Mouse (Mus musculus) adrenal gland, postnatal 36 days (tissue): ENCODE measurements at regions not wholly inside any gene's neighbourhood (a gene's known extent, or its start where the extent isn't known, plus 50 kb on each side); places are given as distances from the start of the nearest gene placed in this dataset.
A peak's percentile ranks its signal among the peaks of the same experiment; 100 is the strongest.

Source experiments
- DNase-seq, 2 experiments: peaks; one replicate each; pipeline ENCODE4 v3.0.0; 2021; ENCODE audit warnings: mixed read lengths in 1 of 2

DNA sequence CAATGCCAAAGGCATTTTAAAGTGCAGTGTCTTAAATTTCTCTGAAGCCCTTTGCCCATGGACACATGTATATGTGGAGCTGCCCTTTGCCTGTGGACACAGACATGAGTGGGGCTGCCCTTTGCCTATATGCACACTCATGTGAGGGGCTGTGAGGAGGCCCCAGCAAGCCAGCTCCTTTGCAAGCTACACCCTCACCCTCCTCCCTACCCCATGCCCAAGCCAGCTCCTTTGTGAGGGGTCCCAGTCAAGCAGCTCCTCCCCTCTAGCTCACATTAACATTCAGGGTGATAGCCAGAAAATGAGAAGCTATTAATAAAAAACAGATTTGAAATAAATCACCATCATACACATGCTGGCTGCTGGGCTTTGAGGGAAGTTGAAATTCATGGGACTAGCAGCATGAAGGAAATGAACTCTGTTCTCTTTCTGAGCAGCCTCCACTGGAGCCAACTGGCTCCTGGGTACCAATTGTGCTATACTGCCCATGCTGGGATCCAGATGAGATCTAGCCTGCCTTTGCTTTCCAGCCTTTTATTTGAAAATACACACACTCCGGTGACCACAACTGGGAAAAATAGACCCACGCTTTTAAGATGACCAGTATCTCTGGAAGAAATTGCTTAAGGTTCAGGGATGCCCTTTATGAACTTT is 151.4 kb downstream of the Abcc12 start:
- DNase-seq, result no peak

DNA sequence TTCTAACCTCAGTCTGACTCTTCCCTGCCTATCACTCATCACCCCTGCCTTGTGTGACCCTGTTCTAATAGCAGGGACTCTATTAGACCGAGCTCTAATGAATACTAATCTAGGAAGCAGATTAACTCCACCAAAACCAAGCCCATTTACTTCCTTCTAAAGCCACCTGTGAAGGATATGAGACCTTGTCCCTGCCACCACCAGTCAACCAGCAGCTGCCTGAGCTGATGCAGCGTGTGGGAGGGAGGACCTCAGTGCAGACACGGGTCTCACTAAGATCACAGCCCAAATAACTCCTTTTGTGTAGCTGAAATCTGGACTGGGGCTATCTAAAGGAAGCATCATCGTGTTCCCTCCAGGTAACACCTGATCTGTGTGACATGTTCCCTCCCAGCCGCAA is 152.4 kb downstream of the Abcc12 start:
- no peak for DNase-seq

- no peak for DNase-seq
These were observed 154.4 kb downstream of the Abcc12 start for GRCm38 (mm10) chr8:86426056-86426455.

DNA sequence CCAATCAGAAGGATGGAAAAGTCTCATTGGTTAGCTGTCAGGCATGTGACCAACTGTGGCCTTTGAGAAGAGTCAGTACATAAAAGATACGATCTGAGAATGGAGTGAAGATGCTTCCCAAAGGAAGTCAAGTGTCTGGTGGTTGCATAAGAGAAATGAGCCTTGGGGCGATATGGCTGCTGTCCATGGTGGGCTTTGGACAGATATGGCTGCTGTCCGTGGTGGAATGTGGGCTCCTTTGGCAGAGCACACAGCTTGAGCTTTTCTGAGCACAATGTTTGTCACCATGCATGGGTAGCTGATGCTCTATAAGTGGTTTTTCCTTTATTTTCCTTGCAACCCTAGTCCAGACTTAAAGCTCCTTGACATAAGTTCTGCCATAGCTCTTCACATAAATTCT is 155.1 kb downstream of the Abcc12 start:
- DNase-seq, result no peak

DNA sequence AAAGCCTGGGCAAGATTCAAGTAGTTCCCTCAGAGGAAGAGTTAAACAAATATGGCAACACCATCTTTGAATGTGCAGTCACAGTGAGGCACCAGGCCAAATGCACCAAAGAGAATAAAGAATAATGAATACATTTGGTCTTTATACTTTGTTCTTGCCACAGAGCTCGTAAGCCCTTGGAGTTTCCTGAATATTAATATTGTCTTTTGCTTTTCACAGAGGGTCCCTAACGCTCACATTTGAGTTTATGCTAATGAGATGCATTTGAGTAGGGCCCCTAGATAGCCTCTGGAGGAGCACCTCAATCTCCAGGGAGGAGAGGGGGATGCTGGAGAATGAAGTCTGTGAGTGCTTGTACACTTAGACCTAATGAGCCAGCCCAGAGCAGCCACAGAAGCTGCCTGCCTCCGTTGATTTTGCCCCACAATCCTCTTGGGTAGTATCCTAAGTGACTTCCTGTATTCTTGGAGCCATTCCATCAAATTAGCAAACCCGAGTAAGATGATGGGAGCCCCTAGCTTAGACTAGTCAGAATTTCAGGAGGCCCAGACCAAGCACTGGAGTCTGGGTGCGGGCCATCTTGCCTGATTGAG is 161.3 kb downstream of the Abcc12 start:
- DNase-seq, result no peak

DNA sequence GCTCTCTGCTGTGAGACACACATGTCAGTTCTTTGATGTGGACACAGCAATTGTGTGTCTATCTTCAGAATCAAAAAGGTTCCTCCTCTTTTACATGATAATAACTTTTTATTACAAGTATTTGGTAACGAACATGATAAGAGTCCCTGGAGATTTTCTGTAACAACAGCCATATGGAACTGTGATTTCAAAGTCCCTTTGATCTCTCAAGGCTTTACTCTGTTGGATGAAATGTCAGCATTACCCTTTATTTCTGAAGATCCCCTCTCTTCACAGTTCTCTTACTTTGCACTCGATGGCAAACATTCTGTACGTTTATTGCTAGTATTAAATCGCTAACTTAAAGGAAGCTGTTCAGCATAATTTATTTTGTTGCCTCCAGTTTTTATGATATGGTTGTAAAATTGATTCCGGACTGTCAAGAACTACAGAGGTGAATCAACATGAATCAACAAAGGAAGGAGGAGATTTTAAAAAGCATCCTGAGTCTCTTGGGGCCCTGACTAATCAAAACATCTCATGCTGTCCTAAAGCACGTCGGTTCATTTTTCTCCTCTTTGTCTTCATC is 162.0 kb downstream of the Abcc12 start:
- no peak for DNase-seq

DNA sequence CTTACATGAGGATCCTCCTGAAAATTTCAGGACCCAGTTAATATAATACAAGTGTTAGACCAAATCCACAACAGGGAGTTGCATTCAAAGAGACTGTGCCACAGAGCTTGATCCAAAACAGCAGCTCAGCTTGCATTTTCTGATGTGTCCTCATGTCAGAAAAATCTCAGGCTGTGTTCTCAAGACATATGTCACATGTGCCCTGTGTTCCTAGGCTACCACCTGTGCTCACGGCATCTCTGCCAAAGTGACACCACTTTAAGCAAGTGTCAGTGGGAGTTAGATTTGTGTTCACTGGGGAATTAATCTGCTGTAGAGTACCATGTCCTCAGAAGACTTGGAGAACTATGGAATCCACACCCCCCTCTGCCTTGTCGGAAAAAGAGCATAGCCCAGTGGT is 165.3 kb downstream of the Abcc12 start:
- no peak for DNase-seq

DNA sequence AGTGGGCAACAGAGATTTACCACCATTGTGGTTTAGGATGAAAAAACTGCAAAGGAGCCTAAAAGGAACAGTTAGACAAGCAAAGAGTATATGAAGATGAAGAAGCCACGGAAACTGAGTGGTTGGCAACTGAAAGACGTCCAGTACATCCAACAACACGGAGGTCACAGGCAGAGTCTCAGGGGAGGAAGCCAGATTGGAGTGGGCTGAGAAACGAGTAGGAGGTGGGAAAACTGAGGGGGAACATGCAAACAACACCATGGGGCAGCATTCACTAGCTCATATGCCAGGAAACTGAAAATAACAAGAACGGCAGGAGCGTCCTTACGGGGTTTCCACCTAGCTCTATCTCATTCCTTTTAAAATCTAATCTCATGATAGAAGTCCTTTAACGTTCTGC is 169.3 kb downstream of the Abcc12 start:
- DNase-seq, result no peak

- DNase-seq, result no peak
These were observed 174.3 kb downstream of the Abcc12 start for GRCm38 (mm10) chr8:86406196-86406595.

DNA sequence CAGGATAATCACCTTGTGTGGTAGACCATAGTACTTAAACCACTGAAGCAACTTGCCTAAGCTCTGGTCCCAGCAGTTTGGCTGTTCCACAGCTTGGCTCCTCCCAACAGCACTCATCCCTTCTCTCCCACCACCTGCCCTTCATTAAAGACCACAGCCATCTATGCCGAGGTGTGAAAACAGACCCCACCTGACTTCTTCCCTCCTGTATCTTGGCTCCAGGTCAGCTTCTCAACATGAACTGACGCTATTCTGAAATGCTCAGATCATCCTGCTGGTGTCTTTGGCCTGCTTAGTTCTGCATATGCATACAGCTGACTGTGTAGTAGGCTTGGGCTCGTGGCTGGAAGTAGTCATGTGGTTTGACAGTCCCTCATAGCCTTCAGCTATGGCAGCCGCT is 177.1 kb downstream of the Abcc12 start:
- no peak for DNase-seq

DNA sequence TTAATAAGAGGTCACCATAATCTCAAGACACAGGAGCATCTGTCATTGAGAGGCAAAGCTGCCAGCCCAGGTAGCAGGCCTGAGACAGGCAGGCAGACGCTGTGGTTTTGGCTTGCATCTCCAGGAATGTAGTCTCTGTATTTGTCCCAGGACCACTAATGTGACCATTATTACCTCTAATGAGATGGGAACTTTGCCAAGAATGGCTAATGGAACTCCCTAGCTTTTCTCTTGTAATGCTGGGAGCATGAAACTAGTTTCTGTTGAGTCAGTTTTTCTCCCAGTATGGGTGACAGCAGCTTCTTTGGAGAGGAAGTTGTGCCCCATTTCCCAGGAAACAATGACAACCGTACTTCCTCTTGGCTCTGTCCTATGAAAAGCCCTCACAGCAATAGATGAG is 178.5 kb downstream of the Abcc12 start:
- no peak for DNase-seq

GRCm38 (mm10) chr8:86395121-86395520 is 185.4 kb downstream of the Abcc12 start:
- no peak for DNase-seq

GRCm38 (mm10) chr8:86393835-86394234 is 186.7 kb downstream of the Abcc12 start:
- DNase-seq, result no peak

DNA sequence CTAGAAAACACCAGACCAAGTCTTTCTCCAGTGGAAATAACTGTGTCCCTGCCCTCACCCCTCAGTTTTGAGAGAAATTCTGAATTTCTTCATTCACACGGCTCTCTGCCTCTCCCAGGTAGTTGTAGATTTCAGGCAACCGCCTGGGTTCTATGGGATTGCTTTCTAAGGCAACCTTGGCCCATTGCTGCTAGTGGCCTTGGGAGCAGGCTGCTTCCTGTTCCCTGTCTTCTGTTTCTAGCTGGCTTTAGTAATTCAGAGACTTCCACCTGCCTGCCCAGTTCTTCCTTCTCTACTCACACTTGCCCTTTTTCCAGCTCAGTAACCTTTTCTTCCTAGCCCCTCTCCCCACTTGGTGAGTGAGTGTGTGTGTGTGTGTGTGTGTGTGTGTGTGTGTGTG is 187.1 kb downstream of the Abcc12 start:
- peak; percentile 31 to 35 for DNase-seq

GRCm38 (mm10) chr8:86390715-86391114 is 189.8 kb downstream of the Abcc12 start:
- no peak for DNase-seq

- DNase-seq, result peak; percentile 48 to 57
These were observed 190.5 kb downstream of the Abcc12 start for GRCm38 (mm10) chr8:86389690-86390671.

DNA sequence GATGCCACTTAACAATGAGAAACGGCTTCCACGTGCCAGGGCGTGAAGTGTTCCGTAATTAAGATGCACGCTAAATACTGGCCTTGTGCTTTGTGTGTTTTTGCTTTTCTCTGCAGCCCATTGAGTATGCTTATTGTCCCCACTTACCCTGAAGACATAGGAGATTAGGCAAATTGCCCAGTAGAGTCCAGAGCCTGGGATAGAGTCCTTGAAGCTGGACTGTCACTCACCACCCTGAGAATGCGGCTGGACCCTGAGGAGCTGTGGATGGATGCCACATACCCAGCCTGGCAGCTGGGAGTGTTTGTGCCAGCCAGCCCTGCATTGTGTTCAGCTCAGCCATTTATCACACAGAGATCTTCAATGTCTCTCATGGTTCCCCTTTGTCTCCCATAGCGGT is 195.2 kb downstream of the Abcc12 start:
- DNase-seq, result no peak

- DNase-seq, result no peak
These were observed 198.5 kb downstream of the Abcc12 start for GRCm38 (mm10) chr8:86381977-86382376.

GRCm38 (mm10) chr8:86368062-86368461 is 212.4 kb downstream of the Abcc12 start:
- no peak for DNase-seq

DNA sequence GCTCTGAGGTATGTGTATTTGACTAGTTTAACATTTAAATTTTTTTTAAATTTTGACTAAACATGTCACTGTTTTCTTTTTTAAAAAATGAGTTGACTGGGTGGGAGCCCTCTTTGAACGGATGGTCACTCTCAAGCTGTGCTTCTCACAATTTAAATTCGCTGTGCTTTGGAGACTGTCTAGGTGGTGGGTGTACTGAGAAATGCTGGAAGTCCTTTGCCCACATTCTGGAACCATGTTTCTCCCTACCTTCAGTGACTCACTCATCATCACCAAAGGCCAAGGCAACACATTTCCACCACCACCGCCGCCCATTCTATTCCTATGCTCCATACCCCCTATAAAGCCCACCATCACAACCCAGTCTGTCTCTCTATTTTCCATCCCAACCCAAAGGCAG is 213.8 kb downstream of the Abcc12 start:
- no peak for DNase-seq

DNA sequence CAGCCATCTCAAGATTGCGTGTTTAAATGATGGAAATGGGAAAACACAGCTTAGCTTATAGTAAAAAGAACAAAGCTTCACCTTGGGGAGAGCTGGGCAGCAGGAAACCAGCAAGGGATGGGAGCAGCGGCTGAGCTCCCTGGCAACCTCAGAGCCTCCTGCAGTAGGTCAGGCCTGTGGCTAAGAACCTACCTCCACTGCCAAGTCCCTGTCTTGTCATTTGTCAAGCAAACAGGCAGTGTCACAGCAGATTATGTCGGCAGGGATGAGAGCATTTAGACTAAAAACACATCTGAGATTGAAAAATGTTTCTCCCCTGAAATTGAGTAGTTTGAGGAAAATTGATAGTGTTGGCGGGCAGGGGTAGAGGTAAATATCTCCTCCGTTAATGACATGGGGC is 214.8 kb downstream of the Abcc12 start:
- no peak for DNase-seq

- no peak for DNase-seq
These were observed 215.6 kb downstream of the Abcc12 start for GRCm38 (mm10) chr8:86364898-86365297.

- DNase-seq, result no peak
These were observed 220.2 kb downstream of the Abcc12 start for GRCm38 (mm10) chr8:86360283-86360682.
